ENCODE assay signal across 8 mouse cellular contexts in genomic region chr1:33813868-33814794, GRCm38 (mm10). TPM values are rescaled to one million over a fixed set of nuclear protein-coding genes. Genes with fewer than 3 reads are reported as not detected.
DNase-seq lines count a peak whose midpoint lies in the region; ATAC-seq lines count a peak whose summit lies in the region.

Zfp451 (minus strand) TSS chr1:33814595.

- peak within 1 kb of the TSS; percentile 70 for H3K4me3 ChIP-seq in hindbrain, embryonic 14.5 days (replicated peaks; ENCODE audit: low read length)

- no peaks in the 10 kb centered on the region for H3K27me3 ChIP-seq in hindbrain, embryonic 14.5 days (ENCODE audit: control insufficient read depth, insufficient read depth, low read length)

- H3K4me1 ChIP-seq in hindbrain, embryonic 14.5 days (replicated peaks; ENCODE audit: control insufficient read depth, insufficient read depth, low read length): peaks cover 13% of the 10 kb centered on the region

- under 1% methylated on average over 85 of the region's 85 CpGs for WGBS in hindbrain, embryonic 14.5 days

- ATAC-seq in hindbrain, embryonic 14.5 days (ENCODE audit: low FRiP score): peak; percentile 97

- peak within 1 kb of the TSS; percentile 94 for H3K27ac ChIP-seq in hindbrain, embryonic 14.5 days

- peak; percentile 96 for DNase-seq in NIH3T3 (ENCODE audit: low read depth)
- DNase-seq in cerebellum, postnatal 10 days: peak; percentile 96 to 98
- peak; percentile 84 to 89 for DNase-seq in frontal cortex, postnatal 14 days (ENCODE audit: low spot score in 2 of 2)
- peak; percentile 96 for DNase-seq in hindbrain, embryonic 14.5 days (ENCODE audit: low spot score)
- peak; percentile 90 to 92 for DNase-seq in layer of hippocampus, postnatal 36 days
- peak; percentile 92 for DNase-seq in lung, postnatal 36 days
- DNase-seq in retina, postnatal 1 day: peak; percentile 97
- peak; percentile 84 to 86 for DNase-seq in urinary bladder, adult 18-20 months (ENCODE audit: low spot score in 2 of 2)

- H3K36me3 ChIP-seq in hindbrain, embryonic 14.5 days (replicated peaks; ENCODE audit: control insufficient read depth, insufficient read depth): peaks cover 26% of the 10 kb centered on the region

- no peaks in the 10 kb centered on the region for H3K9me3 ChIP-seq in hindbrain, embryonic 14.5 days (ENCODE audit: control insufficient read depth, low read length)

- H3K4me2 ChIP-seq in hindbrain, embryonic 14.5 days (replicated peaks): peak within 1 kb of the TSS; percentile 77

- H3K9ac ChIP-seq in hindbrain, embryonic 14.5 days: peak within 1 kb of the TSS; percentile 91

RNA-seq across cellular contexts. Expression of gene Zfp451, which starts in this region (rescaled TPM):
- 58.5 and 64.9 TPM in 2 replicates for polyA plus RNA-seq in hindbrain, embryonic 14.5 days (2014; fragmentation: Nextera tagmentation; extraction: Ambion mirVana)
- 10 to 100 TPM; 53.8 to 55.3 TPM for total RNA-seq in layer of hippocampus, postnatal 36 days (2021)

Comparison
In these comparisons a context has a peak if more than half of its experiments do, and no peak if none do; other contexts are left out.
1. Peak in every context shown above with its lines: DNase-seq, ATAC-seq, H3K4me3 ChIP-seq and H3K27ac ChIP-seq.